Mouse (Mus musculus): Measurements from ENCODE around the gene Eif2ak1.
A peak's percentile ranks its signal among the peaks of the same experiment; 100 is the strongest.

GRCm38 (mm10) chr5:143874571-143874970 is 57.0 kb downstream of the Eif2ak1 start:
- TF ChIP-seq POLR2A (IDR thresholded peaks at IDR 0.05; ENCODE audit: borderline replicate concordance, low read depth, low read length): 0 out of 2 replicates have a peak, but pooled peaks have one; percentile 8
- no peak for TF ChIP-seq CTCF (IDR thresholded peaks at IDR 0.05; ENCODE audit: low read depth, low read length)
